Mouse (Mus musculus): Measurements from ENCODE around the gene Cdk9. TPM values are rescaled to one million over a fixed set of nuclear protein-coding genes. Genes with fewer than 3 reads are reported as not detected.

Gene Cdk9
- total and polyA plus RNA-seq, 2 experiments from 2014 or later, result 35.5 to 58.4 TPM

DNA sequence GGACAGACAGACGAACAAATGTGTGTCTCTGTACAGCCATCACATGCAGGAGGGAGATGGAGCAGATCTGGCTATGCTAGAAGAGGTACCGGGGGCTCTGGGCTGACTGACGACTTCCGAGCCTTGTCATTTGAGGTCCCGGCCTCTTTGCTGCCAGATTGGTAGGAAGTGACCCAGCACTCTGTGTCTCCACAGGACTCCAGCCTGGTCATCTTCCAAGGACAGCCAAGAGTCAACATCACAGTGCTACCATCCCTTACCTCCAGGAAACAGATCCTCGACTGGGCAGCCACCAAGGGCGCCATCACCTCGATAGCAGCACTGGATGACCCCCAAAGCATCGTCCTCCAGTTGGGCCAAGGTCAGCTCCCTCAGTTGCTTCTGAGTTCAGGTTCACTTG is 41.7 kb downstream of the Cdk9 start:
- Histone ChIP-seq H3K4me2 (ENCODE audit: low read depth, low read length) (no peak overlapping the region), H3K27ac (ENCODE audit: low read depth) (no peak overlapping the region), H3K4me3 (ENCODE audit: low read depth, low read length) (no peak overlapping the region), H3K4me1 (ENCODE audit: control insufficient read depth, insufficient read depth) (no peaks in the 10 kb centered on the region), H3K27me3 (ENCODE audit: control insufficient read depth, insufficient read depth, low read length) (no peaks in the 10 kb centered on the region), H3K9me3 (replicated peaks; ENCODE audit: control insufficient read depth, low read length) (no peaks in the 10 kb centered on the region), H3K36me3 (replicated peaks; ENCODE audit: control insufficient read depth, insufficient read depth, low read length) (peaks cover 53% of the 10 kb centered on the region), H3K9ac (replicated peaks; ENCODE audit: low read depth, low read length) (no peak overlapping the region)
- TF ChIP-seq CTCF (IDR thresholded peaks at IDR 0.05; ENCODE audit: low read depth) (no peak), EP300 (IDR thresholded peaks at IDR 0.05; ENCODE audit: low read depth) (no peak)
- no peak for DNase-seq (ENCODE audit: low spot score)
- WGBS, result 80% methylated on average over 9 of the region's 9 CpGs
- ATAC-seq (ENCODE audit: insufficient read depth, low read depth), result no peak

DNA sequence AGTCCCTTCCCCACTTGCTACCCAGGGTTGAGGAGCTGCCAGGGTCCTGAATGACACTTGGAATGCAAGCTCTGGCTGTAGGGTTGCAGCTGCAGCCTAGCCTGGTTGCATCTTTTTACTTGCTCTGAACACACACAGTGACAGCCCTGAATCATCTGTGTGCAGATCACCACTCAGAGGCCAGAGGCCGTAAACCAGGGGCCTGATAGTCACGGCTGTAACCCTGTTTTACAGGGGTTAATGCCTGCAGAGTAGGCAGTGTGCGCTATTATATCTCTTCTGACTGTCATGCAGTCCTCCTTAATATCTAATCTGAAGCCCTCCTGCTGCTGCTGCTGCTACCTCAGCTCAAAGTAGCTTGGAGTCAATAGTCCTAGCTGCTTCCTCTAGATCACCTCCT is 43.0 kb downstream of the Cdk9 start:
- Histone ChIP-seq H3K36me3 (replicated peaks; ENCODE audit: control insufficient read depth, insufficient read depth, low read length) (peaks cover 45% of the 10 kb centered on the region), H3K4me1 (ENCODE audit: control insufficient read depth, insufficient read depth) (peaks cover 5% of the 10 kb centered on the region; the same call in 1 of the 2 replicates)

DNA sequence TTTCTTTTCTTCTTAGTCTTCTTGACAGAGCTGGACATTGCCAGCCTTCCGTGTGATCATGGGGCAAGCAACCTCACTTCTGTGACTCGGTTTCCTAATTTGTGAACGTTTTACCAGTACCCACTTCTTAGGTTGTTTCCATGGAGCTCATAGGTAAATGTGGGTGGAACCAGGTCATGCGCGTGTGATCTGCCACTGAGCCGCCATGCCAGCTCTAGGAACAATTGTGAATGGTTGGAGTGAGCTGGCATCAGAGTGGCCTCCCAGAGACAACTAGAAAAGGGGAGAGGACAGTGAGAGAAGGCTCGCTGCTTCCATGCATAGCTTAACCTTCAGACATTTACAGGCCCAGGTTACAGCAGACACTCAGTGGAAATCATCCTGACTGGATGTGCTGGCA is 44.7 kb downstream of the Cdk9 start:
- 79% methylated on average over 7 of the region's 7 CpGs for WGBS

More for the DNA sequence above, 43.0 kb downstream of the Cdk9 start:
- Histone ChIP-seq H3K4me2 (ENCODE audit: low read depth, low read length) (no peak overlapping the region), H3K27ac (ENCODE audit: low read depth) (no peak overlapping the region), H3K27me3 (ENCODE audit: control insufficient read depth, insufficient read depth, low read length) (no peaks in the 10 kb centered on the region), H3K9ac (replicated peaks; ENCODE audit: low read depth, low read length) (no peak overlapping the region), H3K4me3 (ENCODE audit: low read depth, low read length) (no peak overlapping the region), H3K9me3 (replicated peaks; ENCODE audit: control insufficient read depth, low read length) (no peaks in the 10 kb centered on the region)
- TF ChIP-seq EP300 (IDR thresholded peaks at IDR 0.05; ENCODE audit: low read depth), result no peak
- TF ChIP-seq CTCF (IDR thresholded peaks at IDR 0.05; ENCODE audit: low read depth), result no peak
- 54% methylated on average over 3 of the region's 3 CpGs for whole genome bisulfite sequencing
- DNase-seq (ENCODE audit: low spot score) (no peak), ATAC-seq (ENCODE audit: insufficient read depth, low read depth) (no peak)

DNA sequence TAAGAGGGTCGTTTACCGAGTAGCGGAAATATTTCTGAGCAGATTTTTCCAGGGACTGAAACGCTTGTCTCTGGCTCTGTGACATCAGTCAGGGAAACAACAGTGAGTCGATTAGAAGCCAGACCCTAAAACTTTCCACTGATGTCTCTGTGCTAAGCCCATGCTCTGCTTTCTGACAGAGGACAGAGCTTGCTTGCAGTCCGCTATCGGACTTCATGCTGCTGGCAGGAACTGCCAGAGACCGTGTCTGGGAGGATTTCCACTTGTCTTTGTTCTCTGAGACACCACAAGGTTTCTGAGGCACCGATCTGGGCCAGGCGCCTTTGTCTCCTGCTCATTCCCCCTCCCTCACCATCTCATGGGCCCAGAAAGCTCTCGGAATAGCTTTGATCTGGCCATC is 45.1 kb downstream of the Cdk9 start:
- Histone ChIP-seq H3K4me3 (ENCODE audit: low read depth, low read length) (no peak overlapping the region), H3K27ac (ENCODE audit: low read depth) (peak overlapping the region; percentile 61), H3K4me1 (ENCODE audit: control insufficient read depth, insufficient read depth) (peaks cover 8% of the 10 kb centered on the region; the same call in 1 of the 2 replicates), H3K27me3 (ENCODE audit: control insufficient read depth, insufficient read depth, low read length) (no peaks in the 10 kb centered on the region), H3K4me2 (ENCODE audit: low read depth, low read length) (no peak overlapping the region), H3K36me3 (replicated peaks; ENCODE audit: control insufficient read depth, insufficient read depth, low read length) (peaks cover 26% of the 10 kb centered on the region), H3K9ac (replicated peaks; ENCODE audit: low read depth, low read length) (0 out of 2 replicates have a peak overlapping the region, but pooled peaks have one; percentile 19), H3K9me3 (replicated peaks; ENCODE audit: control insufficient read depth, low read length) (no peaks in the 10 kb centered on the region)
- 18% methylated on average over 11 of the region's 11 CpGs for WGBS
- no peak for TF ChIP-seq EP300 (IDR thresholded peaks at IDR 0.05; ENCODE audit: low read depth)
- TF ChIP-seq CTCF (IDR thresholded peaks at IDR 0.05; ENCODE audit: low read depth), result no peak
- peak; percentile 70 for DNase-seq (ENCODE audit: low spot score)
- ATAC-seq (ENCODE audit: insufficient read depth, low read depth), result peak; percentile 69

More for the DNA sequence above, 44.7 kb downstream of the Cdk9 start:
- no peak for DNase-seq (ENCODE audit: low spot score)
- peaks cover 30% of the 10 kb centered on the region for H3K36me3 ChIP-seq (replicated peaks; ENCODE audit: control insufficient read depth, insufficient read depth, low read length)
- H3K4me1 ChIP-seq (ENCODE audit: control insufficient read depth, insufficient read depth), result peaks cover 8% of the 10 kb centered on the region; the same call in 1 of the 2 replicates
- no peaks in the 10 kb centered on the region for H3K9me3 ChIP-seq (replicated peaks; ENCODE audit: control insufficient read depth, low read length)
- no peak overlapping the region for H3K4me2 ChIP-seq (ENCODE audit: low read depth, low read length)
- no peak overlapping the region for H3K4me3 ChIP-seq (ENCODE audit: low read depth, low read length)
- peak overlapping the region; percentile 61 for H3K27ac ChIP-seq (ENCODE audit: low read depth)
- no peaks in the 10 kb centered on the region for H3K27me3 ChIP-seq (ENCODE audit: control insufficient read depth, insufficient read depth, low read length)
- ATAC-seq (ENCODE audit: insufficient read depth, low read depth), result no peak
- TF ChIP-seq EP300 (IDR thresholded peaks at IDR 0.05; ENCODE audit: low read depth) (no peak), CTCF (IDR thresholded peaks at IDR 0.05; ENCODE audit: low read depth) (no peak)
- H3K9ac ChIP-seq (replicated peaks; ENCODE audit: low read depth, low read length), result no peak overlapping the region

DNA sequence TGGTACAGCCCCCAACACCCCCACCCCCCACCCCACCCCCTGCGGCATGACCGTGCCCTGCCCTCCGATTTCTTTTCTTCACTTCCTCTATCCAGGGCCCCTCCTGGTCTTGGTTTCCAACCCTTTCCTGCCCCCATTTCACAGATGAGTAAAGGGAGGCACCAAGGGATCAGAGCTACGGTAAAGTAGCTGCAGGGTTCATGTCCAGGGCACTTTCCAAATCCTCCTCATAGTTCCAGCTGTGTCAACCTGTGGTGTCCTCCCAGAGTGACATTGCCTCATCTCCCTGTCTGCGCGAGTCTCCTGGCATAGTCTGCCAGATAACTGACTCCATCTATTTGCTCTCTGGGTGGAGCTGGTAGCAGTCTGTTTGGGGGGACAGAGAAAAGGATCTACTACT is 47.0 kb downstream of the Cdk9 start:
- no peak for DNase-seq (ENCODE audit: low spot score)
- Histone ChIP-seq H3K9ac (replicated peaks; ENCODE audit: low read depth, low read length) (no peak overlapping the region), H3K4me3 (ENCODE audit: low read depth, low read length) (no peak overlapping the region), H3K27ac (ENCODE audit: low read depth) (peak overlapping the region; percentile 60), H3K4me2 (ENCODE audit: low read depth, low read length) (no peak overlapping the region), H3K9me3 (replicated peaks; ENCODE audit: control insufficient read depth, low read length) (no peaks in the 10 kb centered on the region), H3K36me3 (replicated peaks; ENCODE audit: control insufficient read depth, insufficient read depth, low read length) (peaks cover 9% of the 10 kb centered on the region), H3K27me3 (ENCODE audit: control insufficient read depth, insufficient read depth, low read length) (no peaks in the 10 kb centered on the region), H3K4me1 (ENCODE audit: control insufficient read depth, insufficient read depth) (peaks cover 25% of the 10 kb centered on the region)
- TF ChIP-seq CTCF (IDR thresholded peaks at IDR 0.05; ENCODE audit: low read depth) (no peak), EP300 (IDR thresholded peaks at IDR 0.05; ENCODE audit: low read depth) (no peak)
- no peak for ATAC-seq (ENCODE audit: insufficient read depth, low read depth)
- 69% methylated on average over 6 of the region's 6 CpGs for WGBS

DNA sequence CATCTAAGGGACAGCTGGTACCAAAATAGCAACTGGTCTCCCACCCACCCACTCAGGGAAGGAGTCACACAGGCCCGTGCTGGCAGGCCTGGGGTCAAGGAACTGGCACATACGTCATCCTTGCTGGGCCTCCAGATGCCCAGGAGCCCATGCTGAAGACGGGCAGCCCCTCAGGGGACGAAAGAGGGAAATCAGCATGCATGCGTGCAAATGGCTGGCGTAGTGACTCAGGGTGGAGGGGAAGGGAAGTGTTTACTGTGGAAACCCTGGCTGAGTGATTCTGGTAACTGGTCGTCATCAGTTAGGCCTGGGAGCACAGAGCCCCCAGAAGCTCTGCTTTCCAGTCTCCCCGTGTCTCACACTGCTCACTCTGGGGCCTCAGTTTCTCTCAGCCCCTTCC is 47.5 kb downstream of the Cdk9 start:
- ATAC-seq (ENCODE audit: insufficient read depth, low read depth), result no peak
- no peak for DNase-seq (ENCODE audit: low spot score)
- no peak overlapping the region for H3K4me2 ChIP-seq (ENCODE audit: low read depth, low read length)
- 0 out of 2 replicates have a peak overlapping the region, but pooled peaks have one; percentile 14 for H3K9ac ChIP-seq (replicated peaks; ENCODE audit: low read depth, low read length)
- H3K9me3 ChIP-seq (replicated peaks; ENCODE audit: control insufficient read depth, low read length), result no peaks in the 10 kb centered on the region
- peaks cover 9% of the 10 kb centered on the region for H3K36me3 ChIP-seq (replicated peaks; ENCODE audit: control insufficient read depth, insufficient read depth, low read length)
- H3K4me1 ChIP-seq (ENCODE audit: control insufficient read depth, insufficient read depth), result peaks cover 26% of the 10 kb centered on the region
- peak overlapping the region; percentile 60 for H3K27ac ChIP-seq (ENCODE audit: low read depth)
- no peak for TF ChIP-seq EP300 (IDR thresholded peaks at IDR 0.05; ENCODE audit: low read depth)
- TF ChIP-seq CTCF (IDR thresholded peaks at IDR 0.05; ENCODE audit: low read depth), result no peak
- no peak overlapping the region for H3K4me3 ChIP-seq (ENCODE audit: low read depth, low read length)
- H3K27me3 ChIP-seq (ENCODE audit: control insufficient read depth, insufficient read depth, low read length), result no peaks in the 10 kb centered on the region
- WGBS, result 64% methylated on average over 8 of the region's 8 CpGs

All from heart, postnatal 0 days (tissue).